Mouse (Mus musculus) heart, adult 2 months (tissue): Measurements from ENCODE around the gene Gm3336. TPM values are rescaled to one million over a fixed set of nuclear protein-coding genes. Genes with fewer than 3 reads are reported as not detected.

ENCODE experiments used
- DNase-seq, 2 experiments: peaks; one replicate each; pipeline ENCODE4 v3.0.0; 2021
- H3K27ac ChIP-seq: fragments of 200-600 bp; 2 replicates; pipeline ENCODE4 v1.8.1; 2022
- H3K27me3 ChIP-seq: fragments of 200-500 bp; 2 replicates; pipeline ENCODE4 v1.6.1; 2012; ENCODE audit warnings: mild to moderate bottlenecking, low read length, inconsistent platforms, mixed read lengths; ENCODE audit not compliant: control insufficient read depth, insufficient read depth
- H3K36me3 ChIP-seq: fragments of 200-500 bp; 2 replicates; pipeline ENCODE4 v1.6.1; 2012; ENCODE audit warnings: low read length, inconsistent platforms; ENCODE audit not compliant: control insufficient read depth, insufficient read depth
- H3K4me1 ChIP-seq: fragments of 200-500 bp; 2 replicates; pipeline ENCODE4 v1.6.1; 2011; ENCODE audit warnings: low read length; ENCODE audit not compliant: control insufficient read depth, insufficient read depth
- H3K4me3 ChIP-seq: fragments of 200-600 bp; 2 replicates; pipeline ENCODE4 v1.8.1; 2022
- H3K79me2 ChIP-seq: fragments of 200-500 bp; replicated peaks from 2 replicates; pipeline ENCODE4 v1.6.1; 2012; ENCODE audit warnings: mild to moderate bottlenecking, inconsistent platforms, low read length, moderate library complexity, mixed read lengths; ENCODE audit not compliant: control insufficient read depth, insufficient read depth
- H3K9ac ChIP-seq: fragments of 200-500 bp; 2 replicates; pipeline ENCODE4 v1.6.1; 2012; ENCODE audit warnings: low read depth, mild to moderate bottlenecking, control low read depth, inconsistent platforms, low read length, mixed read lengths
- CTCF ChIP-seq: fragments of 200-600 bp; IDR thresholded peaks from 2 replicates; pipeline ENCODE4 v1.8.1; 2022; ENCODE audit warnings: antibody characterized with exemption, mild to moderate bottlenecking, moderate library complexity
- EP300 ChIP-seq: fragments of 200-500 bp; IDR thresholded peaks from 2 replicates; pipeline ENCODE4 v1.6.1; 2011; ENCODE audit warnings: low read depth, low read length, control low read depth; ENCODE audit not compliant: insufficient read depth
- POLR2A ChIP-seq: fragments of 200-500 bp; IDR thresholded peaks from 2 replicates; pipeline ENCODE4 v1.6.1; 2011; ENCODE audit warnings: mild to moderate bottlenecking, low read depth, low read length, control low read depth; ENCODE audit not compliant: insufficient read depth
- WGBS: fragments of 180-500 bp; shearing (Covaris S2); methylation state at CpG from one replicate; pipeline ENCODE4 v1.1.7; 2018; 5-methylcytosine and 5-hydroxymethylcytosine counted together
- intact Hi-C: fragments of 180-260 bp; cut with DNase I; formaldehyde crosslinking; loops from one replicate; pipeline ENCODE4 v1.15.1; 2025
- polyA plus RNA-seq: library from polyadenylated mRNA; depleted of rRNA; stranded (reverse); fragments of >200 nt; gene quantifications from 2 replicates; pipeline ENCODE4 v1.2.3, GENCODE M21; 2012
- total RNA-seq, 2 experiments: library from RNA; stranded (reverse); gene quantifications; 2 replicates each; pipeline ENCODE4 v1.2.3; 2021

Gene Gm3336
- total and polyA plus RNA-seq, 3 experiments: not detected

GRCm38 (mm10) chr8:70700555-70700922 lies 17.8 kb upstream of the Gm3336 start:
- H3K4me3 ChIP-seq: peak overlapping the region; percentile 99
- H3K79me2 ChIP-seq: no peaks in the 10 kb centered on the region
- TF ChIP-seq CTCF: peak; percentile 85
- TF ChIP-seq POLR2A: peak; percentile 73
- TF ChIP-seq EP300: peak; percentile 36; the same call in 1 of the 2 replicates
- peaks cover 24% of the 10 kb centered on the region for H3K4me1 ChIP-seq
- intact Hi-C loops: loop anchor here (1.0 to 5.0 kb wide), 3 partner anchors 27 to 88 kb away; partner anchors contain the start of genes Lsm4 and Rab3a
- peak overlapping the region; percentile 32; the same call in 1 of the 2 replicates for H3K9ac ChIP-seq
- peak overlapping the region; percentile 94 for H3K27ac ChIP-seq
- DNase-seq: peak; percentile 92 to 93
- peaks cover 2% of the 10 kb centered on the region; the same call in 1 of the 2 replicates for H3K36me3 ChIP-seq
- no peaks in the 10 kb centered on the region for H3K27me3 ChIP-seq
- WGBS: 2% methylated on average over 20 of the region's 20 CpGs

GRCm38 (mm10) chr8:70701048-70701981 lies 17.0 kb upstream of the Gm3336 start:
- Histone ChIP-seq H3K79me2 (no peaks in the 10 kb centered on the region), H3K27ac (peak overlapping the region; percentile 94), H3K36me3 (peaks cover 2% of the 10 kb centered on the region; the same call in 1 of the 2 replicates), H3K4me1 (peaks cover 21% of the 10 kb centered on the region), H3K27me3 (no peaks in the 10 kb centered on the region), H3K4me3 (peak overlapping the region; percentile 99), H3K9ac (no peak overlapping the region; the same call in 1 of the 2 replicates)
- no peak for DNase-seq
- 34% methylated on average over 10 of the region's 10 CpGs for WGBS
- no peak; the same call in 1 of the 2 replicates for TF ChIP-seq POLR2A
- TF ChIP-seq EP300: no peak
- no peak for TF ChIP-seq CTCF
- intact Hi-C loops: loop anchor here (1.0 to 5.0 kb wide), 3 partner anchors 51 to 89 kb away; partner anchors contain the start of gene Rab3a

- DNase-seq: peak in 1 of 2 experiments; percentile 53
- H3K27ac ChIP-seq: peak overlapping the region; percentile 50
Measured at GRCm38 (mm10) chr8:70701982-70702841, 16.1 kb upstream of the Gm3336 start.

GRCm38 (mm10) chr8:70702842-70703182 lies 15.5 kb upstream of the Gm3336 start:
- intact Hi-C loops: loop anchor here (5.0 kb wide), 2 partner anchors 49 to 91 kb away; partner anchors contain the start of gene Rab3a
- peaks cover 2% of the 10 kb centered on the region; the same call in 1 of the 2 replicates for H3K36me3 ChIP-seq
- peak; percentile 86 to 89 for DNase-seq
- WGBS: 28% methylated on average over 3 of the region's 3 CpGs
- no peak overlapping the region for H3K4me3 ChIP-seq
- peak overlapping the region; percentile 50 for H3K27ac ChIP-seq
- H3K27me3 ChIP-seq: no peaks in the 10 kb centered on the region
- H3K79me2 ChIP-seq: no peaks in the 10 kb centered on the region
- TF ChIP-seq CTCF: no peak
- peak; percentile 43; the same call in 1 of the 2 replicates for TF ChIP-seq POLR2A
- H3K9ac ChIP-seq: no peak overlapping the region
- peaks cover 13% of the 10 kb centered on the region for H3K4me1 ChIP-seq

More at GRCm38 (mm10) chr8:70701982-70702841, 16.1 kb upstream of the Gm3336 start:
- Histone ChIP-seq H3K9ac (no peak overlapping the region), H3K4me3 (no peak overlapping the region), H3K27me3 (no peaks in the 10 kb centered on the region), H3K79me2 (no peaks in the 10 kb centered on the region), H3K36me3 (peaks cover 2% of the 10 kb centered on the region; the same call in 1 of the 2 replicates), H3K4me1 (peaks cover 17% of the 10 kb centered on the region)
- WGBS: 48% methylated on average over 2 of the region's 2 CpGs
- TF ChIP-seq CTCF: no peak
- TF ChIP-seq POLR2A: no peak
- TF ChIP-seq EP300: no peak
- intact Hi-C loops: loop anchor here (1.0 to 5.0 kb wide), 3 partner anchors 50 to 90 kb away; partner anchors contain the start of gene Rab3a

GRCm38 (mm10) chr8:70703287-70703686 lies 15.1 kb upstream of the Gm3336 start, which contains the start of gene Iqcn:
Gene Iqcn (plus strand): TSS chr8:70703457.
- Histone ChIP-seq H3K9ac (no peak within 1 kb of the TSS), H3K4me3 (no peak within 1 kb of the TSS), H3K27me3 (no peaks in the 10 kb centered on the region), H3K79me2 (no peaks in the 10 kb centered on the region), H3K36me3 (no peaks in the 10 kb centered on the region), H3K27ac (peak within 1 kb of the TSS; percentile 50), H3K4me1 (peaks cover 12% of the 10 kb centered on the region)
- WGBS: 86% methylated on average over 3 of the region's 3 CpGs
- intact Hi-C loops: loop anchor here (5.0 kb wide), 2 partner anchors 49 to 91 kb away; partner anchors contain the start of gene Rab3a
- no peak for TF ChIP-seq POLR2A
- TF ChIP-seq EP300: no peak
- no peak for TF ChIP-seq CTCF
- no peak for DNase-seq
